Mouse (Mus musculus) testis, adult 2 months (tissue): ENCODE measurements around the gene Cyth3.

Experiments used
- CTCF ChIP-seq: fragments of 200-500 bp; IDR thresholded peaks from 2 replicates; pipeline ENCODE4 v1.5.1; 2012; ENCODE audit warnings: low read depth, mild to moderate bottlenecking, inconsistent platforms, low read length, moderate library complexity; ENCODE audit not compliant: control insufficient read depth, insufficient read depth, insufficient replicate concordance
- POLR2A ChIP-seq: fragments of 200-500 bp; IDR thresholded peaks from 2 replicates; pipeline ENCODE4 v1.6.1; 2012; ENCODE audit warnings: low read depth, mild to moderate bottlenecking, inconsistent platforms, low read length, moderate library complexity; ENCODE audit not compliant: control insufficient read depth

- TF ChIP-seq CTCF, result no peak
- no peak for TF ChIP-seq POLR2A
Measured at GRCm38 (mm10) chr5:143579537-143580203, 42.6 kb upstream of the Cyth3 start.
